Mouse (Mus musculus): Measurements from ENCODE around the gene Celf3.

DNA sequence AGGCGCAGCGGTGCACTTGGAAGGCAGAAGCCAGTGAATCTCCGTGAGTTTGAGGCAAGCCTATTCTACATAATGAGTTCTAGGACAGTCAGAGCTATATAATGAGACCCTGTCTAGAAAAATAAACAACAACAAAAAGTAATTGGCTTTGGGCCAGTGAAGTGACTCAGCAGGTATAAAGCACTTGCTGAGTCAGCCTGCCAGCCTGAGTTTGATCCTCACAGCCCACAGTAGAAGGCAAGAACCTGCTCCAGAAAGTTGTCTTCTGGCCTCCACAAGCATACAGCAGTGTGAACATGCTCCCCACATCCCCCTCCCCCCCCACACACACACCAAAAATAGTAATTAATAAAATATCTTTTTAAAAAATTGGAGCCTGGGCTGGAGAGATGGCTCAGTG is 59.1 kb downstream of the Celf3 start:
- no peak for TF ChIP-seq POLR2A (IDR thresholded peaks at IDR 0.05; ENCODE audit: low read depth, low read length)
- no peak for TF ChIP-seq CTCF (IDR thresholded peaks at IDR 0.05; ENCODE audit: extremely low read depth, insufficient read depth, insufficient read length, insufficient replicate concordance)

Data from spleen, adult 2 months (tissue).